Mouse (Mus musculus) CH12.LX (cell line): ENCODE data around the gene Sec31a. TPM values are rescaled to one million over a fixed set of nuclear protein-coding genes. Genes with fewer than 3 reads are reported as not detected.

Source experiments
- DNase-seq: peaks from one replicate; pipeline ENCODE4 v3.0.0-alpha.2; 2013; ENCODE audit errors: extremely low read depth
- H3K27ac ChIP-seq: 2 replicates; pipeline ENCODE4 v1.5.1; 2012; ENCODE audit warnings: low read depth, mild to moderate bottlenecking, control low read depth, moderate library complexity; ENCODE audit not compliant: insufficient read depth
- H3K27me3 ChIP-seq: replicated peaks from 2 replicates; pipeline ENCODE3; 2012; ENCODE audit warnings: inconsistent platforms
- H3K36me3 ChIP-seq, 2 experiments: replicated peaks in 1 of 2; 2 replicates each; pipeline versions ENCODE3 to v1.6.1; 2012; ENCODE audit warnings: inconsistent platforms in 1 of 2, low read length in 1 of 2, mild to moderate bottlenecking in 1 of 2, mixed read lengths in 1 of 2, moderate library complexity in 1 of 2; ENCODE audit not compliant: control insufficient read depth in 1 of 2, insufficient read depth in 1 of 2
- H3K4me1 ChIP-seq, 2 experiments: 2 replicates each; pipeline ENCODE4 v1.6.1; 2012; ENCODE audit warnings: inconsistent platforms in 1 of 2, moderate library complexity in 1 of 2; ENCODE audit not compliant: insufficient read depth in 2 of 2, control insufficient read depth in 1 of 2
- H3K4me2 ChIP-seq: 2 replicates; pipeline ENCODE4 v1.6.1; 2012; ENCODE audit warnings: low read depth, mild to moderate bottlenecking, control low read depth; ENCODE audit not compliant: poor library complexity, insufficient read depth, severe bottlenecking
- H3K4me3 ChIP-seq, 3 experiments: fragments of 150-350 bp in 1 of 3; sonication (generic) in 1 of 3; replicated peaks in 1 of 3; 2 replicates each; pipeline versions ENCODE3 to v1.5.1; 2011 to 2012; ENCODE audit warnings: low read depth in 2 of 3, low read length in 2 of 3, mild to moderate bottlenecking in 2 of 3, moderate library complexity in 2 of 3, control low read depth in 1 of 3, improper control_type of control experiment in 1 of 3, inconsistent platforms in 1 of 3, mixed read lengths in 1 of 3; ENCODE audit not compliant: poor library complexity in 1 of 3
- H3K79me2 ChIP-seq: replicated peaks from 2 replicates; pipeline ENCODE4 v1.6.1; 2012; ENCODE audit warnings: mild to moderate bottlenecking, moderate library complexity; ENCODE audit not compliant: control insufficient read depth, poor library complexity, insufficient read depth, severe bottlenecking; ENCODE audit errors: extremely low read depth
- H3K9ac ChIP-seq: 2 replicates; pipeline ENCODE4 v1.6.1; 2012; ENCODE audit warnings: low read depth, mild to moderate bottlenecking, control low read depth, moderate library complexity; ENCODE audit not compliant: insufficient read depth
- H3K9me3 ChIP-seq: replicated peaks from 2 replicates; pipeline ENCODE3; 2012; ENCODE audit warnings: low read length, inconsistent platforms, mixed read lengths
- CHD1 ChIP-seq: IDR thresholded peaks from 2 replicates; pipeline ENCODE4 v1.6.1; 2012; ENCODE audit warnings: low read depth, low read length, improper control_type of control experiment, inconsistent platforms
- ETS1 ChIP-seq: conservative IDR thresholded peaks from 2 replicates; pipeline ENCODE4 v1.6.1; 2012; ENCODE audit warnings: low read depth, mild to moderate bottlenecking, inconsistent platforms, low read length, improper control_type of control experiment, moderate library complexity
- GABPA ChIP-seq: IDR thresholded peaks from 2 replicates; pipeline ENCODE4 v1.6.1; 2012; ENCODE audit warnings: low read depth, low read length, improper control_type of control experiment, inconsistent platforms; ENCODE audit not compliant: insufficient replicate concordance
- IRF4 ChIP-seq: IDR thresholded peaks from 2 replicates; pipeline ENCODE4 v1.6.1; 2014; ENCODE audit warnings: low read depth, mild to moderate bottlenecking, inconsistent platforms, low read length, improper control_type of control experiment
- JUN ChIP-seq: IDR thresholded peaks from 2 replicates; pipeline ENCODE4 v1.6.1; 2011; ENCODE audit warnings: low read depth, mild to moderate bottlenecking, low read length, improper control_type of control experiment, moderate library complexity; ENCODE audit not compliant: insufficient read depth
- JUND ChIP-seq: conservative IDR thresholded peaks from 2 replicates; pipeline ENCODE4 v1.6.1; 2011; ENCODE audit warnings: low read depth, low read length, improper control_type of control experiment
- KAT2A ChIP-seq: IDR thresholded peaks from 2 replicates; pipeline ENCODE4 v1.6.1; 2012; ENCODE audit warnings: low read length, improper control_type of control experiment, inconsistent platforms; ENCODE audit not compliant: insufficient replicate concordance
- MAX ChIP-seq: IDR thresholded peaks from 2 replicates; pipeline ENCODE4 v1.6.1; 2011; ENCODE audit warnings: low read length, improper control_type of control experiment
- MAZ ChIP-seq: IDR thresholded peaks from 2 replicates; pipeline ENCODE4 v1.6.1; 2012; ENCODE audit warnings: low read depth, mild to moderate bottlenecking, inconsistent platforms, low read length, improper control_type of control experiment, moderate library complexity
- MEF2A ChIP-seq: IDR thresholded peaks from 2 replicates; pipeline ENCODE4 v1.6.1; 2014; ENCODE audit warnings: low read depth, mild to moderate bottlenecking, inconsistent platforms, low read length, improper control_type of control experiment, borderline replicate concordance
- NRF1 ChIP-seq: IDR thresholded peaks from 2 replicates; pipeline ENCODE4 v1.6.1; 2014; ENCODE audit warnings: low read depth, mild to moderate bottlenecking, inconsistent platforms, low read length, improper control_type of control experiment, moderate library complexity
- POLR2A ChIP-seq: IDR thresholded peaks from 2 replicates; pipeline ENCODE4 v1.6.1; 2011; ENCODE audit warnings: low read depth, mild to moderate bottlenecking, improper control_type of control experiment, low read length
- RAD21 ChIP-seq: IDR thresholded peaks from 2 replicates; pipeline ENCODE4 v1.6.1; 2011; ENCODE audit warnings: low read depth, mild to moderate bottlenecking, low read length, improper control_type of control experiment, moderate library complexity
- RCOR1 ChIP-seq: conservative IDR thresholded peaks from 2 replicates; pipeline ENCODE4 v1.6.1; 2012; ENCODE audit warnings: low read depth, mild to moderate bottlenecking, inconsistent platforms, low read length, improper control_type of control experiment
- SMC3 ChIP-seq: IDR thresholded peaks from 2 replicates; pipeline ENCODE4 v1.6.1; 2011; ENCODE audit warnings: low read depth, low read length, improper control_type of control experiment
- UBTF ChIP-seq: IDR thresholded peaks from 2 replicates; pipeline ENCODE4 v1.6.1; 2012; ENCODE audit warnings: low read depth, mild to moderate bottlenecking, inconsistent platforms, low read length, improper control_type of control experiment, moderate library complexity
- USF1 ChIP-seq: IDR thresholded peaks from 2 replicates; pipeline ENCODE4 v1.6.1; 2014; ENCODE audit warnings: low read depth, mild to moderate bottlenecking, inconsistent platforms, low read length, improper control_type of control experiment
- USF2 ChIP-seq: conservative IDR thresholded peaks from 2 replicates; pipeline ENCODE4 v1.6.1; 2011; ENCODE audit warnings: low read depth, low read length, improper control_type of control experiment
- ZC3H11A ChIP-seq: IDR thresholded peaks from 2 replicates; pipeline ENCODE4 v1.6.1; 2012; ENCODE audit warnings: low read depth, mild to moderate bottlenecking, inconsistent platforms, low read length, improper control_type of control experiment
- ZKSCAN1 ChIP-seq: IDR thresholded peaks from 2 replicates; pipeline ENCODE4 v1.6.1; 2012; ENCODE audit warnings: low read depth, inconsistent platforms, low read length, improper control_type of control experiment, borderline replicate concordance
- ZMIZ1 ChIP-seq: IDR thresholded peaks from 2 replicates; pipeline ENCODE4 v1.6.1; 2012; ENCODE audit warnings: low read depth, mild to moderate bottlenecking, inconsistent platforms, low read length, improper control_type of control experiment
- dilution Hi-C: fragments of 300-500 bp; cut with MboI; formaldehyde crosslinking; loops from 2 replicates; pipeline ENCODE4 v1.14.3; 2020; ENCODE audit warnings: low sequenced_read_pairs; ENCODE audit not compliant: extremely low pct_unique_long_range_greater_than_20kb, extremely low pct_ligation_motif_present
- in situ Hi-C: fragments of 300-500 bp; cut with MboI; formaldehyde crosslinking; loops from 3 replicates; pipeline ENCODE4 v1.14.3; 2019; ENCODE audit warnings: low sequenced_read_pairs, low pct_ligation_motif_present, low pct_unique_long_range_greater_than_20kb, mixed read lengths
- polyA plus RNA-seq: library from polyadenylated mRNA; unstranded; fragments of >175 nt; gene quantifications from 2 replicates; pipeline ENCODE4 v1.2.1, GENCODE M21; 2012; ENCODE audit warnings: low read depth; ENCODE audit not compliant: insufficient read length
- total RNA-seq, 2 experiments: library from RNA; depleted of rRNA; stranded (reverse); fragments of 300-350 nt in 1 of 2; fragments of >200 nt in 1 of 2; gene quantifications; 2 replicates each; pipeline ENCODE4 v1.2.3; 2012 to 2014

The Sec31a gene
- total and polyA plus RNA-seq, 3 experiments, result 48.5 to 161 (median 52.2) TPM

DNA sequence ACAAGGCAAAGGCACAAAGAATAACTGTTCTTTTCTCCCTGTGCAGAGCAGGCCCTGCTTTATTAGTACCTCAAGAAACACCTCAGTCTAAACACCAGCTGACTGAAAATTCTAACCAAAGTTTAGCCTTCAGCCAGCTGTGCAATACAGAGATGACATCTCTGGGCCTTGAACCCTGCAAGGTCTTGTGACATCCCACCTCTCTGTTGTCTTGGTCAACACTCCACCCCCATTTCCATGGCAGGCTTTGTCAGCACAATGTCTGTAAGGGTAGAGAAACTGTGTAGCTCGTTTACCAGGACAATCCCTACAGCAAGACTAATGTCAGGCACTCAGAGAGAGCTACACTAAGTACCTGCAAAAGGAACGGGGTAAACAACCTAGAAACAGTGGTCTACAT, 38.7 kb downstream of the Sec31a start:
- Histone ChIP-seq H3K9ac (no peak overlapping the region), H3K4me2 (no peak overlapping the region), H3K79me2 (no peaks in the 10 kb centered on the region), H3K4me3 (no peak overlapping the region), H3K9me3 (no peaks in the 10 kb centered on the region), H3K4me1 (no peaks in the 10 kb centered on the region), H3K27me3 (no peaks in the 10 kb centered on the region), H3K36me3 (peaks cover 68 to 96% of the 10 kb centered on the region in 2 experiments), H3K27ac (no peak overlapping the region)
- DNase-seq, result no peak
- in situ Hi-C loops, result no loop called here
- dilution Hi-C loops, result no loop called here
- TF ChIP-seq RAD21 (no peak), ZMIZ1 (no peak), JUN (no peak), IRF4 (no peak), JUND (no peak), RCOR1 (no peak), USF2 (no peak)

DNA sequence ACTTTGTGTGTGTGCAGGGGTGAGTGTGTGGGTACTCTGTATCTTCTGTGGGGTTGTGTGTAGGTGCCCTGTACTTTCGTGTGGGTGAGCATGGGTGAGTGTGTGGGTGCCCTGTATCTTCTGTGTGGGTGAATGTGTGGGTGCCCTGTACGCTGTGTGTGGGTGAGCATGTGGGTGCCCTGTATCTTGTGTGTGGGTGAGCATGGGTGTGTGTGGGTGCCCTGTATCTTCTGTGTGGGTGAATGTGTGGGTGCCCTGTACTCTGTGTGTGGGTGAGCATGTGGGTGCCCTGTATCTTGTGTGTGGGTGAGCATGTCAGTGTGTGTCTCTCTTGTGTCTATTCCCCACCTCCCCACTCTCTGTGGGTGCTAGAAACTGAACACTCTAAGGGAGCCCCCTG, 41.3 kb downstream of the Sec31a start:
- TF ChIP-seq GABPA (no peak), ETS1 (no peak), ZKSCAN1 (no peak), NRF1 (no peak), MEF2A (no peak), USF1 (no peak), JUND (no peak), RCOR1 (no peak), JUN (no peak), CHD1 (no peak), POLR2A (no peak), ZC3H11A (no peak), MAX (no peak), SMC3 (no peak), MAZ (no peak), KAT2A (no peak), UBTF (no peak), IRF4 (no peak)
- Histone ChIP-seq H3K27ac (no peak overlapping the region), H3K9ac (no peak overlapping the region), H3K4me3 (no peak overlapping the region), H3K79me2 (no peaks in the 10 kb centered on the region), H3K4me2 (no peak overlapping the region), H3K4me1 (no peaks in the 10 kb centered on the region), H3K9me3 (no peaks in the 10 kb centered on the region), H3K36me3 (peaks cover 55 to 91% of the 10 kb centered on the region in 2 experiments), H3K27me3 (no peaks in the 10 kb centered on the region)
- no peak for DNase-seq
- dilution Hi-C loops, result no loop called here
- in situ Hi-C loops, result no loop called here
